Mouse (Mus musculus) neural tube, embryonic 12.5 days (tissue): Measurements from ENCODE around the gene Hoxb8. TPM values are rescaled to one million over a fixed set of nuclear protein-coding genes. Genes with fewer than 3 reads are reported as not detected.

Source experiments
- ATAC-seq: fragments of 200-750 bp; cut with Nextera tagmentation; 2 replicates; pipeline ENCODE4 v1.8.0; 2017; ENCODE audit warnings: low read depth, mild to moderate bottlenecking, moderate TSS enrichment, moderate library complexity; ENCODE audit not compliant: low FRiP score
- H3K27ac ChIP-seq: fragments of 300-500 bp; sonication (generic); 2 replicates; pipeline ENCODE4 v1.5.1; 2016
- H3K27me3 ChIP-seq: fragments of 300-500 bp; sonication (generic); replicated peaks from 2 replicates; pipeline ENCODE4 v1.6.1; 2016; ENCODE audit warnings: mild to moderate bottlenecking
- H3K36me3 ChIP-seq: fragments of 300-500 bp; sonication (generic); 2 replicates; pipeline ENCODE4 v1.6.1; 2016; ENCODE audit warnings: mild to moderate bottlenecking
- H3K4me1 ChIP-seq: fragments of 300-500 bp; sonication (generic); 2 replicates; pipeline ENCODE4 v1.6.1; 2016
- H3K4me2 ChIP-seq: fragments of 300-500 bp; sonication (generic); replicated peaks from 2 replicates; pipeline ENCODE4 v1.6.1; 2016; ENCODE audit warnings: mild to moderate bottlenecking
- H3K4me3 ChIP-seq: fragments of 300-500 bp; sonication (generic); 2 replicates; pipeline ENCODE4 v1.5.1; 2016
- H3K9ac ChIP-seq: fragments of 300-500 bp; sonication (generic); 2 replicates; pipeline ENCODE4 v1.6.1; 2016; ENCODE audit warnings: mild to moderate bottlenecking
- H3K9me3 ChIP-seq: fragments of 300-500 bp; sonication (generic); 2 replicates; pipeline ENCODE4 v1.6.1; 2016; ENCODE audit warnings: mild to moderate bottlenecking
- WGBS: fragments of 180-500 bp; shearing (Covaris S2); methylation state at CpG from one replicate; pipeline ENCODE4 v1.1.7; 2016; 5-methylcytosine and 5-hydroxymethylcytosine counted together
- polyA plus RNA-seq: library from polyadenylated mRNA; unstranded; fragments of >200 nt; fragmentation: Nextera tagmentation; extraction: Ambion mirVana; gene quantifications from 2 replicates; pipeline ENCODE4 v1.2.1, GENCODE M21; 2016

The Hoxb8 gene
- polyA plus RNA-seq, 1 experiment from 2014 or later: 35.7 TPM

- Histone ChIP-seq H3K36me3 (no peaks in the 10 kb centered on the region), H3K27me3 (peaks cover 11% of the 10 kb centered on the region), H3K9ac (peak within 1 kb of the TSS; percentile 100), H3K9me3 (no peaks in the 10 kb centered on the region), H3K4me2 (peak within 1 kb of the TSS; percentile 100), H3K4me3 (peak within 1 kb of the TSS; percentile 95), H3K4me1 (peaks cover 67% of the 10 kb centered on the region), H3K27ac (peak within 1 kb of the TSS; percentile 100)
- ATAC-seq: peak; percentile 82
- WGBS: under 1% methylated on average over 40 of the region's 40 CpGs
Measured at GRCm38 (mm10) chr11:96270996-96271540, 10.6 kb upstream of the Hoxb8 start, which contains the start of gene Hoxb9. TSS of gene Hoxb9 (plus strand) at chr11:96271457.

GRCm38 (mm10) chr11:96271541-96272011, 10.1 kb upstream of the Hoxb8 start:
- under 1% methylated on average over 52 of the region's 52 CpGs for WGBS
- Histone ChIP-seq H3K9ac (peak overlapping the region; percentile 100), H3K36me3 (no peaks in the 10 kb centered on the region), H3K4me2 (peak overlapping the region; percentile 100), H3K9me3 (no peaks in the 10 kb centered on the region), H3K4me1 (peaks cover 67% of the 10 kb centered on the region), H3K27ac (peak overlapping the region; percentile 100), H3K4me3 (peak overlapping the region; percentile 95), H3K27me3 (peaks cover 11% of the 10 kb centered on the region)
- peak; percentile 19 for ATAC-seq

- ATAC-seq: peak; percentile 15
- WGBS: under 1% methylated on average over 58 of the region's 58 CpGs
- peak overlapping the region; percentile 100 for H3K27ac ChIP-seq
- no peaks in the 10 kb centered on the region for H3K9me3 ChIP-seq
- peaks cover 11% of the 10 kb centered on the region for H3K27me3 ChIP-seq
- H3K4me3 ChIP-seq: peak overlapping the region; percentile 95
- peak overlapping the region; percentile 100 for H3K4me2 ChIP-seq
- no peaks in the 10 kb centered on the region for H3K36me3 ChIP-seq
- peaks cover 69% of the 10 kb centered on the region for H3K4me1 ChIP-seq
- H3K9ac ChIP-seq: peak overlapping the region; percentile 100
Measured at GRCm38 (mm10) chr11:96272024-96272921, 9.4 kb upstream of the Hoxb8 start.

GRCm38 (mm10) chr11:96274428-96274827, 7.3 kb upstream of the Hoxb8 start:
- Histone ChIP-seq H3K9me3 (no peaks in the 10 kb centered on the region), H3K4me3 (peak overlapping the region; percentile 95), H3K27ac (peak overlapping the region; percentile 100), H3K9ac (peak overlapping the region; percentile 100), H3K4me1 (peaks cover 72% of the 10 kb centered on the region), H3K36me3 (no peaks in the 10 kb centered on the region), H3K27me3 (no peaks in the 10 kb centered on the region; the same call in none of the 2 replicates), H3K4me2 (peak overlapping the region; percentile 100)
- no peak for ATAC-seq
- 13% methylated on average over 10 of the region's 10 CpGs for WGBS

GRCm38 (mm10) chr11:96275896-96276295, 5.8 kb upstream of the Hoxb8 start:
- 8% methylated on average over 4 of the region's 4 CpGs for WGBS
- Histone ChIP-seq H3K4me1 (peaks cover 67% of the 10 kb centered on the region), H3K36me3 (no peaks in the 10 kb centered on the region), H3K27ac (peak overlapping the region; percentile 100), H3K4me2 (peak overlapping the region; percentile 100), H3K27me3 (peaks cover 1% of the 10 kb centered on the region; the same call in 1 of the 2 replicates), H3K9me3 (no peaks in the 10 kb centered on the region), H3K4me3 (peak overlapping the region; percentile 95), H3K9ac (peak overlapping the region; percentile 100)
- no peak for ATAC-seq

- H3K9ac ChIP-seq: peak overlapping the region; percentile 100
- WGBS: under 1% methylated on average over 35 of the region's 35 CpGs
- H3K27me3 ChIP-seq: peaks cover 3% of the 10 kb centered on the region; the same call in 1 of the 2 replicates
- H3K27ac ChIP-seq: peak overlapping the region; percentile 100
- H3K4me3 ChIP-seq: peak overlapping the region; percentile 95
- no peaks in the 10 kb centered on the region for H3K9me3 ChIP-seq
- peaks cover 69% of the 10 kb centered on the region for H3K4me1 ChIP-seq
- no peaks in the 10 kb centered on the region for H3K36me3 ChIP-seq
- no peak for ATAC-seq
- peak overlapping the region; percentile 100 for H3K4me2 ChIP-seq
Measured at GRCm38 (mm10) chr11:96277151-96278044, 4.3 kb upstream of the Hoxb8 start.

- H3K9me3 ChIP-seq: no peaks in the 10 kb centered on the region
- 0 out of 2 replicates have a peak, but pooled peaks have one; percentile 31 for ATAC-seq
- peaks cover 3% of the 10 kb centered on the region; the same call in 1 of the 2 replicates for H3K27me3 ChIP-seq
- H3K4me3 ChIP-seq: peak overlapping the region; percentile 95
- peak overlapping the region; percentile 100 for H3K4me2 ChIP-seq
- peaks cover 69% of the 10 kb centered on the region for H3K4me1 ChIP-seq
- H3K36me3 ChIP-seq: no peaks in the 10 kb centered on the region
- WGBS: 5% methylated on average over 14 of the region's 14 CpGs
- peak overlapping the region; percentile 100 for H3K27ac ChIP-seq
- H3K9ac ChIP-seq: peak overlapping the region; percentile 100
Measured at GRCm38 (mm10) chr11:96278324-96278723, 3.4 kb upstream of the Hoxb8 start.

- peak overlapping the region; percentile 100 for H3K9ac ChIP-seq
- ATAC-seq: peak; percentile 46; the same call in 1 of the 2 replicates
- peak overlapping the region; percentile 100 for H3K4me2 ChIP-seq
- under 1% methylated on average over 9 of the region's 9 CpGs for WGBS
- H3K4me1 ChIP-seq: peaks cover 67% of the 10 kb centered on the region
- H3K36me3 ChIP-seq: no peaks in the 10 kb centered on the region
- no peak overlapping the region; the same call in 1 of the 2 replicates for H3K4me3 ChIP-seq
- no peaks in the 10 kb centered on the region for H3K9me3 ChIP-seq
- peaks cover 3% of the 10 kb centered on the region; the same call in 1 of the 2 replicates for H3K27me3 ChIP-seq
- peak overlapping the region; percentile 100; the same call in 1 of the 2 replicates for H3K27ac ChIP-seq
Measured at GRCm38 (mm10) chr11:96278773-96279172, 2.9 kb upstream of the Hoxb8 start.

- H3K4me3 ChIP-seq: peak overlapping the region; percentile 44
- H3K9ac ChIP-seq: peak overlapping the region; percentile 100
- no peak for ATAC-seq
- 0 out of 2 replicates have a peak, but pooled peaks cover 3% of the 10 kb centered on the region for H3K27me3 ChIP-seq
- peak overlapping the region; percentile 100 for H3K4me2 ChIP-seq
- WGBS: 1% methylated on average over 31 of the region's 31 CpGs
- H3K36me3 ChIP-seq: peaks cover 3% of the 10 kb centered on the region; the same call in 1 of the 2 replicates
- peaks cover 58% of the 10 kb centered on the region for H3K4me1 ChIP-seq
- H3K27ac ChIP-seq: peak overlapping the region; percentile 100
- H3K9me3 ChIP-seq: no peaks in the 10 kb centered on the region
Measured at GRCm38 (mm10) chr11:96279421-96280233, 2.1 kb upstream of the Hoxb8 start.

- Histone ChIP-seq H3K27me3 (0 out of 2 replicates have a peak, but pooled peaks cover 3% of the 10 kb centered on the region), H3K9me3 (no peaks in the 10 kb centered on the region), H3K9ac (peak overlapping the region; percentile 100), H3K27ac (peak overlapping the region; percentile 100), H3K4me1 (peaks cover 48% of the 10 kb centered on the region), H3K4me3 (peak overlapping the region; percentile 99), H3K36me3 (peaks cover 3% of the 10 kb centered on the region; the same call in 1 of the 2 replicates), H3K4me2 (peak overlapping the region; percentile 100)
- ATAC-seq: no peak
- 5% methylated on average over 8 of the region's 8 CpGs for WGBS
Measured at GRCm38 (mm10) chr11:96280399-96281378, 1.0 kb upstream of the Hoxb8 start.
